Mouse (Mus musculus): ENCODE measurements around the gene Trim43a.
"Not testable (repeated sequence)": the region's sequence is repeated elsewhere in the genome, so short reads cannot be mapped to it uniquely, and the experiment has no call there.

Gene Trim43a

GRCm38 (mm10) chr9:88580591-88580990 lies at the start of gene Trim43a:
Trim43a (plus strand) TSS chr9:88580891.
- DNase-seq (ENCODE audit: low spot score) = not testable (repeated sequence)

- no peak for DNase-seq (ENCODE audit: low spot score)
These were observed 46.6 kb upstream of the Trim43a start for GRCm38 (mm10) chr9:88534093-88534492.

- DNase-seq (ENCODE audit: low spot score) = no peak
These were observed 41.0 kb upstream of the Trim43a start for GRCm38 (mm10) chr9:88539546-88540224.

GRCm38 (mm10) chr9:88542816-88543215 lies 37.9 kb upstream of the Trim43a start:
- no peak for DNase-seq (ENCODE audit: low spot score)

GRCm38 (mm10) chr9:88545534-88545933 lies 35.2 kb upstream of the Trim43a start:
- no peak for DNase-seq (ENCODE audit: low spot score)

- DNase-seq (ENCODE audit: low spot score) = no peak
These were observed 34.5 kb upstream of the Trim43a start for GRCm38 (mm10) chr9:88546166-88546565.

- DNase-seq (ENCODE audit: low spot score) = no peak
These were observed 34.0 kb upstream of the Trim43a start for GRCm38 (mm10) chr9:88546657-88547056.

- no peak for DNase-seq (ENCODE audit: low spot score)
These were observed 33.4 kb upstream of the Trim43a start for GRCm38 (mm10) chr9:88547270-88547669.

- DNase-seq (ENCODE audit: low spot score) = peak; percentile 87
These were observed 32.7 kb upstream of the Trim43a start, which contains the start of gene Zfp949 for GRCm38 (mm10) chr9:88547851-88548613. Zfp949 (plus strand) TSS chr9:88548020.

- DNase-seq (ENCODE audit: low spot score) = no peak
These were observed 32.1 kb upstream of the Trim43a start for GRCm38 (mm10) chr9:88548614-88548945.

GRCm38 (mm10) chr9:88553071-88553470 lies 27.6 kb upstream of the Trim43a start:
- no peak for DNase-seq (ENCODE audit: low spot score)

GRCm38 (mm10) chr9:88558146-88558545 lies 22.5 kb upstream of the Trim43a start:
- DNase-seq (ENCODE audit: low spot score) = no peak

GRCm38 (mm10) chr9:88561476-88561875 lies 19.2 kb upstream of the Trim43a start:
- not testable (repeated sequence) for DNase-seq (ENCODE audit: low spot score)

- not testable (repeated sequence) for DNase-seq (ENCODE audit: low spot score)
These were observed 10.2 kb upstream of the Trim43a start for GRCm38 (mm10) chr9:88570471-88570870.

GRCm38 (mm10) chr9:88593708-88594107 lies 13.0 kb downstream of the Trim43a start:
- not testable (repeated sequence) for DNase-seq (ENCODE audit: low spot score)

- DNase-seq (ENCODE audit: low spot score) = peak; percentile 95
These were observed 18.8 kb downstream of the Trim43a start for GRCm38 (mm10) chr9:88599206-88600162.

- not testable (repeated sequence) for DNase-seq (ENCODE audit: low spot score)
These were observed 45.3 kb downstream of the Trim43a start for GRCm38 (mm10) chr9:88625803-88626514.

- not testable (repeated sequence) for DNase-seq (ENCODE audit: low spot score)
These were observed 57.4 kb downstream of the Trim43a start for GRCm38 (mm10) chr9:88638125-88638524.
